Mouse (Mus musculus) v-Abl transformed pro-B cells (cell line): ENCODE results near the gene Gdf1.

Source experiments
- in situ Hi-C, 2 experiments: fragments of 400-800 bp; cut with MboI; formaldehyde crosslinking; loops; one replicate each; pipeline ENCODE4 v1.15.1; 2025; ENCODE audit not compliant: unreplicated experiment in 2 of 2

The Gdf1 gene

DNA sequence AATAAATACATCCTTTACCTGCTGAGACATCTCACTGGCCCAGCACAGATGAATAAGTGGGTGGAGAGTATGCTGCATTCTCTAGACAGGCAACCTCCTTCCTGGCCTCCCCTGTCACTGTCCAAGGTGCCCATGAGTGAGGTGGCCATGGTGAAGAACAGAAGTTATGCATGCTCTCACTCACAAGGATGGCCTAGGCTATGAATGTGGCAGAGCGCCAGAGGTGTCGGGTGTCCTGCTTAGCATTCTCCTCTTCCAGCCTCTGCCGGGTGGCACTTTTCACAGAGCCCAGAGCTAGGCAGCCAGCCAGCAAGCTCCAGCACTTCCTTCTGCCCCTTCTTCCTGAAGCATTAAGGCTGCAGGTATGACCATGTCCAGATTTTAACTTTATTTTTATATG lies 29.8 kb downstream of the Gdf1 start:
- in situ Hi-C loops: no loop called here

DNA sequence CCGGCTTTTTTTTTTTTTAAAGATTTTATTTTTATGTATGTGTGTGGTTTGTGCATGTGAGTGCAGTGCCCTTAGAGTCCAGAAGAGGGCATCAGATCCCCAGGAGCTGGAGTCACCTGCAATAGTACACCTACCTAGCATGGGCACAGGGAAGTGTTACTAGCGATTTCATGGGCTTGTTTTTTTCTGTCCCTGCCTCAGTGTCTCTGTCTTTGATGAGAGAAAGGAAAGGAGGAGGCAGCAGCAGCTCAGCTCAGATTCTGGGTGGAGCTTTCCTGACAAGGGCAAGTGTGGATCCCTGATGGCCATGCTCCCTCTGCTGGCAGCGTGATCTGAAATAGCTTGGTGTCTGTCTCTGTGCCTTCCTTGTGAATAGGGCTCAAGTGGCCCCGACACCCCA lies 31.2 kb downstream of the Gdf1 start:
- in situ Hi-C loops: no loop called here

DNA sequence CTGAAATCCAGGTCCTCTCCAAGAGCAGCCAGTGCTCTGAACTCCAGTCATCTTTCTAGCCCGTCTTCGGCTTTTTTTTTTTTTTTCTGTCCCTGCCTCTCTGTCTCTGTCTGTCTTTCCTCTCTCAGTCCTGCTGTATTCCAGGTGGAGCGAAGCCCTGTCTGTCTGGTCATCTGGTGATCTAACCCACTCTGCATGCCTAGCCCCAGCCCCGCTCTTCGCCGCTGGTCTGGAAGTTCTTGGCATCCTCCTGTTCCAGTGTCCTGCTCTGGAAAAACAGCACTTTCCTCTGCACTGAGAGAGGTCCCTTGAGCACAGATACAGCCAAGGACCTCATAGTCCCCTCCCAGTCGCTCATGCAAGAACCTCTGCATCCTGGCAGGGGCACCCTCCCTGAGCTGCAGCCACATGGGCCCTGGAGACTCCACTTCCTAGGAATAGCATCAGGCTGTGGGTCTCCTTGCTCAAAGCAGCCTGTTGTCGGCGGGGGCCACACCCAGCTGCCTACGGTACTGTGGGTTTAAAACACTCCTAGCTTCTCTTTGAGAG lies 31.9 kb downstream of the Gdf1 start:
- in situ Hi-C loops: no loop called here

DNA sequence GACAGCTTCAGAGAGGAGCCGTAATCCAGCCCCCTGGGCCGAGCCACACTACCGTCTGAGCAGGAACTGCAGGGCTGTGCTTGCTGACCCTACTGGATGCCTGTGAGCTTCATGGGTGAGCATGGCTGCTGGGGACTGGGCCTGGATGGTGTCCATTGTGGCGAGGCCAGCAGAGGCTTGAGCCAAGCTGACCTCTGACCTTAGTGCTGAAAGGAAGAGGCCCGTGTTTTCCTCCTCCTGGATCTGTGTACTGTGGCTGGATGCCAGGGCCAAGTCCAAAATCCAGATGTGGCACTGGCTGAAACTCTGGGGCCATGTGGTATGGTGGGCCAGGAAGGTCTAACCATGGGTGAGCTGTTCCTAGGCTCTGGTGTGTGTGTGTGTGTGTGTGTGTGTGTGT lies 34.4 kb downstream of the Gdf1 start:
- in situ Hi-C loops: no loop called here

DNA sequence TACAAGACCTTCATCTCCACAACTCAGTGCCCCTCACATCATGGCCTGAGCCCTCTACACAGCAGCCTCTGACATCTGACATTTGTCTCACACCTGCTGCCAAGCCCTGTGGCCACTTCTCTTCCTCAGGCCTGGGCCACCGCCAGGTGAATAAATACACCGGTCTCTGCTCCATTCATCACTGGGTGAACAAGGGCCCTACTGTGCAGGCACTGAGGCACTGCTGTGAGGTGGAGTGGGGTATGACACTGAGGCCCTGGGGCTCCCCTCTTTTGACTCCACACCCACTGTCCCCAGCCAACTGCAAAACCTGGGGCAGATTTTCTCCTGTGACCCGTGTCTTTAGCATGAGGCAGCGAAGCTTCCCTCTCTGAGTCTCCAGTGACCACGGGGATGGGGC lies 37.0 kb downstream of the Gdf1 start:
- in situ Hi-C loops: no loop called here

DNA sequence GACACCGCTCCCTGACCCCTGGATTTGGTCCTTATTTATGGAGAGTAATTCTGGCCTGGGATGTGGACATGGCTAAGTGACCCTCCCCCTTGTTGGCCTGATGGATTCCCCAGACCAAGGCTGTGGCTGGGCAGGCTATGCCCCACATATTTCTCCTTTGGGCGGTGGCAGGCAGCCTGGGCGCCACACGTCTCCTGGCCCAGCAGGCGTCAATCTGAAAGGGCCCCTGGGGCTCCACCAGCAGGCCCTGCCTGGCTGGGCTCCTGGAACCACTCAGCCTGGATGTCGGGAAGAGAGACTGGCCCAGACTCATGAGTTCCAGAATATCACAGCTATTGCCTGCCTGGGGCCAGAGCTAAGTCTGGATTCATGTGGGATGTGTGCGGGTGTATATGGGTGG lies 40.9 kb downstream of the Gdf1 start:
- in situ Hi-C loops: no loop called here

DNA sequence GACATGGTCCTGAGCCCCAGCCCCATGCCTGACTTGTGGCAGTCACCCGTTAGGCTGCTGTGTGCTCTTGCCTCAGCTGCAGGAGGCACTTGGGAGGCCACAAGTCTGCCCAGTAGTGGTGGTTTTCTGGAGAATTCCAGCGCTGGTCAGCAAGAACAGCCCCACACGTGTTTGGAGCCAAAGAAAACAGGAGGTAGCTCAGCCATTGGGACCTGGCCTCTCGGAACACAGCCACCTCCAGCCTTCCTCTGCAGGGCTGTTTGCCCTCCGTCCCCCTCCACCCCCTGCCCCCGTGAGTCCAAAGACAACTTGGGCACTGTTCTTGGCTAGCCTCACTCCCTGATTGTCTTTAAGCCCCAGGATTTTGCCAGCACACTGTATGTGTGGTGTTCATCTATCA lies 42.3 kb downstream of the Gdf1 start:
- in situ Hi-C loops: no loop called here

DNA sequence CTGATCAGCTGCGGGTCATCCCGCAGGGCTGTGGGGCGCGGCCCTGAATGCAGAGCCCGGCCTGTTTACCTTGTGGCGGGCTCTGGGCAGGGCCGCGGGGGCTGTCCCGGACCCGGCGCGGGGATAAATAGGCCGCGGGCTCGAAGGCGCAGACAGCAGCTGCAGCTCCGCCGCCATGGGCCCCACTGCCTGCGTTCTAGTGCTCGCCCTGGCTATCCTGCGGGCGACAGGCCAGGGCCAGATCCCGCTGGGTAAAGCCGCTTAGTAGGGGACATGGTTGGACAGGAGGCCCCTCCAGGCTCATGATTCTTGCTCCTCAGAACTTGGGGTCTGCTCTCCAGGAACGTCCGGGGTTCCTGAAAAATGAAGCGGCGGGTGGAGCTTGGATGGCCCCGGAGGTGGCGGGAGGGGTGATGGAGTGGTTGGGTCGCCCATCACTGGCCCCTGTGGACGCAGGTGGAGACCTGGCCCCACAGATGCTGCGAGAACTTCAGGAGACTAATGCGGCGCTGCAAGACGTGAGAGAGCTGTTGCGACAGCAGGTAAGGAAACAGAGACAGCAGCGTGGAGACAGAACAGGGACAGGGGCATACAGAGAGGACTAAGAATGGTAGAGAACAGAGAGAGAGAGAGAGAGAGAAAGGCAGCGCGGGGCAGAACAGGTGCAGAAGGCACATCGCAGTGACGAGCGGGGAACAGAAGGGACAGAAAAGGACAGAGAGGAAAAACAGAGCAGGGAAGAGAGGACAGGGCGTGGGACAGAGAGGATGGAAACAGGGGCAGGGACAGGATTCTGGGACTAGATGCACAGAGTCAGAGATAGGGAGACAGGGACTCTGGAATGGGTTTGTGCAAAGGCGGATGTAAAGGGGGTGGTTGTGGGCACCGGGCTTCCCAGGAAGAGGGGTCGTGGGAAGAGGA lies 44.0 kb downstream of the Gdf1 start, which contains the start of gene Comp:
Gene Comp (plus strand): TSS at position 162 of the 921 bp plus-strand sequence.
- in situ Hi-C loops: no loop called here

DNA sequence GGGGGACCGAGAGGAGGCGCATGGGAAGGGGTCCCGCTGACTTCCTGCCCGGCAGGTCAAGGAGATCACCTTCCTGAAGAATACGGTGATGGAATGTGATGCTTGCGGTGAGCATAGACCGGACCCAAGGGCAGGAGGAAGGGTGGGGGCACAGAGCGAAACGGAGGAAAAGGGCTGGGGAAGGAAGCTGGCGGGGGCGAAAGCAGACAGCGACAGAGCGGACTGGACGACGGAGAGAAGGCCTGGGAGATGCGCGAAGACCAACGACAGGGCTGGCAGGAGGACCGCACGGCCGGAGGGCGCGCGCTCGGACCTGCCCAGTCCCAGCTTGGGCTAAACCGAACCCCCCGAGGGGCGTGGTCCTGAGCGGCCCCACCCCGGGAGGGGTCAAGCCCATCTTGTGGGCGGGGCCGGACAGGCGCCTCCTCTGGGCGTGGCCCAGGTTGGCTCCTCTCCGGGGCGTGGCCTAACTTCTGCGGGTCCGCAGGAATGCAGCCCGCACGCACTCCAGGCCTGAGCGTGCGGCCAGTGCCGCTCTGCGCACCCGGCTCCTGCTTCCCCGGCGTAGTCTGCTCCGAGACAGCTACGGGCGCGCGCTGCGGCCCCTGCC lies 44.8 kb downstream of the Gdf1 start:
- in situ Hi-C loops: no loop called here

DNA sequence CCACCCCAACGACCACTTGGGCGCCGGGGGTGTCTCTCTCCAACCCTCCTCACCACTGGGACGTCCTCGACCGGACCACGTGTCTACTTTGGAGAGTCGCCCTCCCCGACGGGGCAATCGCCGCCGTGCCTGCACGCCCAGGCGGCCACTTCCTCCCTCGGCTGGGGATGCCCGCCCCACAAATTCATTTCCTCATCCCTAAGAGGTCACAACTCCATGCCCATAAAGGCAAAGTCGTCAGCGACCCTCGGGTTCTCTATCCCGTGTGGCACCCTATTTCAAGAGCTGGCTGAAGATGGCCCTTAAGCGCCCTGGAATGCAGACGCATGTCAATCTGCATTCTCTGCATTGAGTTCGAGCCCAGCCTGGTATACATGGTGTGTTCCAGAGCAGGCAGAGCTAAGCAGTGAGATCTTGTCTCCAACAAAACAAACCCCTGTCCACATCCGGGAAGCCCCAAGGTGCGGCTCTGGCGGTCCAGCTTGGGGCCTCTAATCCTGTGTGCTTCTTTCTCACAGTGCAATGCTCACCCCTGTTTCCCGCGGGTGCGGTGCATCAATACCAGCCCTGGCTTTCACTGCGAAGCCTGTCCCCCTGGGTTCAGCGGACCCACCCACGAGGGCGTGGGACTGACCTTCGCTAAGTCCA lies 45.7 kb downstream of the Gdf1 start:
- in situ Hi-C loops: no loop called here

DNA sequence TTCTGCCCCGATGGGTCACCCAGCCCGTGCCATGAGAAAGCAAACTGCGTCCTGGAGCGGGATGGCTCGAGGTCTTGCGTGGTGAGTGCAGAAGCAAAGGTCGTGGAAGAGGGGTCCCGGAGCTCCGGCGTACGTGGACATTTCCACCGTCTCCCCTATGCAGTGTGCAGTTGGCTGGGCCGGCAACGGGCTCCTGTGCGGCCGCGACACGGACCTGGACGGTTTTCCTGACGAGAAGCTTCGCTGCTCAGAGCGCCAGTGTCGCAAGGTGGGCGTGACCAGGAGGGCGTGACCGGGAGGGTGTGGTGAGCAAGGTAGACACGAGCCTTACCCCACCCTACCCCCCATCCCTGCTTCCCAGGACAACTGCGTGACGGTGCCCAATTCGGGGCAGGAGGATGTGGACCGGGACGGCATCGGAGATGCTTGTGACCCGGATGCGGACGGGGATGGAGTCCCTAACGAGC lies 46.7 kb downstream of the Gdf1 start:
- in situ Hi-C loops: no loop called here

DNA sequence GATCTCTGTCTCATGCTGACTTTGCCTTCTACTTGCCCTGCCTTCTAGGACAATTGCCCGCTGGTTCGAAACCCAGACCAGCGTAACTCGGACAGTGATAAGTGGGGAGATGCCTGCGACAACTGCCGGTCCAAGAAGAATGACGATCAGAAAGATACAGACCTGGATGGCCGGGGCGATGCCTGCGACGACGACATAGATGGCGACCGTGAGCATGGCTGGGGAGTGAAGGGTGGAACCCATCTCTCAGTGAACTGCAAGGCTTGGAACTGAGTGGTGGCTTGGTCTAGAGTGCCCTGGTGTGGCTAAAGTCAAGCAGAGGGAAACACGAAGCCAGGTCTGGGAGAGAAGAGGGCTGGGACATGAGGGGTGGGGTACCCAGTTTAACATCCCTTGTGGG lies 47.4 kb downstream of the Gdf1 start:
- in situ Hi-C loops: no loop called here

DNA sequence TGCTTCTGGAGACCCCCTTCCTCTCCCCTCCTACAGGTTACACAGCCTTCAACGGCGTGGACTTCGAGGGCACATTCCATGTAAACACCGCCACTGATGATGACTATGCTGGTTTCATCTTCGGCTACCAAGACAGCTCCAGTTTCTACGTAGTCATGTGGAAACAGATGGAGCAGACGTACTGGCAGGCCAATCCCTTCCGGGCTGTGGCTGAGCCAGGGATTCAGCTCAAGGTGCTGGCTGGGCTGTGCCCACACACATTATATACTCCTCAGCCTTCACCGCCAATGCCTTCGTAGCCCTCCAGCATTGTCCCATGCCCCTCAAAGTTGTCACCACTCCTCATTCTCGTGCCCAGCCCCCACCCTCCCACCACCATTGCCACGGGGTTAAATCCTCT lies 50.5 kb downstream of the Gdf1 start:
- in situ Hi-C loops: loop anchor here in 1 of 2 experiments (10.0 kb wide), 1 partner anchor 205 kb away; no protein-coding TSS in a partner anchor
